Mouse (Mus musculus) cortical plate, adult 2 months (tissue): ENCODE measurements at regions not wholly inside any gene's neighbourhood (a gene's known extent, or its start where the extent isn't known, plus 50 kb on each side); places are given as distances from the start of the nearest gene placed in this dataset.

Experiments used
- H3K27ac ChIP-seq: fragments of 200-500 bp; 2 replicates; pipeline ENCODE4 v1.5.1; 2012; ENCODE audit warnings: low read length, control low read depth, inconsistent platforms; ENCODE audit not compliant: insufficient read depth
- H3K4me1 ChIP-seq: fragments of 200-500 bp; 2 replicates; pipeline ENCODE4 v1.6.1; 2011; ENCODE audit warnings: low read length; ENCODE audit not compliant: control insufficient read depth, insufficient read depth
- H3K4me3 ChIP-seq: fragments of 200-500 bp; 2 replicates; pipeline ENCODE4 v1.5.1; 2011; ENCODE audit warnings: mild to moderate bottlenecking, low read length, control low read depth; ENCODE audit not compliant: insufficient read depth
- CTCF ChIP-seq: fragments of 200-500 bp; IDR thresholded peaks from 2 replicates; pipeline ENCODE4 v1.5.1; 2011; ENCODE audit warnings: mild to moderate bottlenecking, control low read depth, low read length; ENCODE audit not compliant: insufficient read depth; ENCODE audit errors: extremely low read depth
- POLR2A ChIP-seq: fragments of 200-500 bp; IDR thresholded peaks from 2 replicates; pipeline ENCODE4 v1.6.1; 2011; ENCODE audit warnings: mild to moderate bottlenecking, low read length, control low read depth; ENCODE audit not compliant: insufficient read depth; ENCODE audit errors: extremely low read depth

DNA sequence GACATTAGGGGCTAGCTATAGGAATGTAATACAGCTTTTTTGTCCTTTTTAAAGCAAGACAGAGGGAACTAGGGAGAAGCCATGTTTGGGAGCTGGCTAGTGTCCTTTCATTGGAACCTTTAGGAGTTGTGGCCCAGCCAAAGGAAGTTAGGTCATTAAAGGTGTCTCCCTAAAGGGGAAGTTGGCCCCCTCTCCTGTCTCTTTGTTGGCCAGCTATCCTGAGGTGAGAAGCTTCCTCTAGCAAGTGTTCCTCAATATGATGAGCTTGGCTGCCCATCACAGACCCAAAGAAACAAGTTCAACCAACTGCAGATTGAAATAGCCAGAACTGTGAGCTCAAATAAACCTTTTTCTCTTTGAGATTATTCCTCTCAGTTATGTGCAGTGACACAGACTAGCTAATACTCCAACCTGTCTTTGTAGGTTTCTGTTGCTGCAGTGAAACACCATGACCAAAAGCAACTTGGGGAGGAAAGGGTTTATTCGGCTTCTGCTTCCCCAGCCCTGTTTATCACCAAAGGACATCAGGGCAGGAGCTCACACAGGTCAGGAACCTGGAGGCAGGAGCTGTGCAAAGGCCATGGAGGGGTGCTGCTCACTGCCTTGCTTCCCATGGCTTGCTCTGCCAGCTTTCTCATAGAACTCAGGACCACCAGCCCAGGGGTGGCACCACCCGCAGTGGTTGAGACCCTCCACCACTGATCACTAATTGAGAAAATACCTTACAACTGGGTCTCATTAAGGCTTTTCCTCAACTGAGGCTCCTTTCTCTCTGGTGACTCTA, 94.0 kb upstream of the Ccn6 start:
- no peak for TF ChIP-seq CTCF
- H3K4me1 ChIP-seq: no peaks in the 10 kb centered on the region; the same call in 1 of the 2 replicates
- H3K4me3 ChIP-seq: no peak overlapping the region
- H3K27ac ChIP-seq: no peak overlapping the region

DNA sequence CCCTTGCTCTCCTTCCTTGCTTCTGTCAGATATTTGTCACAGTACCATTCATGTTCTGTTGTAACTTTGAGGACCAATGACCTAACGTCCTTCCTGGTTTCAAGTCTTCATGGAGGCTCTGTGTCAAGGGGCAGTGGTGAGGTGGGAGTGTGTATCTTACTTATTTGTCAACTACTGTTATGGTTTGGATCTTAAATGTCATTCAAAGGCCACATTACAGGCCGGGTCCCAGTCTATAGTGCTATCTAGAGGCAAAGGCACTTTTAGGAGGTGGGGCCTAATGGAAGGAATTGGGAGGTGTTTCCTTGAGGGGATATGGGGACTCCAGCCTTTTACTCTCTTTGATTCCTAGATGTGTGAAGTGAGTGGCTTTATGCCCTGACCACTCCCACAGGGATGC, 91.0 kb upstream of the Ccn6 start:
- Histone ChIP-seq H3K4me3 (no peak overlapping the region), H3K4me1 (no peaks in the 10 kb centered on the region), H3K27ac (no peak overlapping the region)
- no peak for TF ChIP-seq CTCF
- no peak for TF ChIP-seq POLR2A

DNA sequence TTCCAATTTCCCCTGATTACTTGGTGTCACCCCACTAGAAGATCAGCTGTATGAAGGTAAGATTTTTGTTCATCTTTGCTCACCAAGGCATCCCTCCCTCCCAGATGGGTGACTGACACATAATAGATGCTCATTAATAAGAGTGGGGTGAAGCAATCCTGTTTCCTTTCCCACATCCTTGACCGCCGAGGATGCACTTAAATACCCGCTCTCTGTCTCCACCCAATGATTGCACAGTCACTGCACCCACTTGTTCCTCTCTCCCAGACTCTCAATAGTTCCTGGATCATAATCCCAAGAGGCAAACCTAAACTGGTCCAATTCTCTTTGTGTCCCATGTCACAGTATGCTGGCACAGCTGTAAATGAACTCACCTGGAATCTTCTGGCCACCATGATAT, 86.4 kb upstream of the Ccn6 start:
- Histone ChIP-seq H3K27ac (no peak overlapping the region), H3K4me3 (no peak overlapping the region), H3K4me1 (no peaks in the 10 kb centered on the region)
- TF ChIP-seq CTCF (no peak), POLR2A (no peak)

DNA sequence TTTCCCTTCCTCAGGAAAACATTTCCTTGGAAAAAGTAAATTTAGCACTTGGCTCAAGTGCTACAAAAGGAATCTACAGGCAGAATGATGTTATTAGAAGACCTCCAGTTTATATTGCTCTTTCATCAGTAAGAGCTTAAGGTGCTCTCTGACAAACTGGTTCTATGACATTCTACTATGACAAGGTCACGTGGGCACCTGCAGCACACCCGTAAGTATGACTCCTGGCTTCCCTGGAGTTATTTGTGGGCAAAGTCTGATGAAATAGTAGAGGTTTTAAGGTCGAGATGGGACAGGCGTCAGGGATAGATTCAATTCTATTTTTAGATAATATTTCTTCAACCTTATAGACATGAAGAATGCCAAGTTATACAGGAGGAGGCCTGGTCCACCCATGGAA, 84.9 kb upstream of the Ccn6 start:
- no peaks in the 10 kb centered on the region for H3K4me1 ChIP-seq
- TF ChIP-seq CTCF (no peak), POLR2A (no peak)

DNA sequence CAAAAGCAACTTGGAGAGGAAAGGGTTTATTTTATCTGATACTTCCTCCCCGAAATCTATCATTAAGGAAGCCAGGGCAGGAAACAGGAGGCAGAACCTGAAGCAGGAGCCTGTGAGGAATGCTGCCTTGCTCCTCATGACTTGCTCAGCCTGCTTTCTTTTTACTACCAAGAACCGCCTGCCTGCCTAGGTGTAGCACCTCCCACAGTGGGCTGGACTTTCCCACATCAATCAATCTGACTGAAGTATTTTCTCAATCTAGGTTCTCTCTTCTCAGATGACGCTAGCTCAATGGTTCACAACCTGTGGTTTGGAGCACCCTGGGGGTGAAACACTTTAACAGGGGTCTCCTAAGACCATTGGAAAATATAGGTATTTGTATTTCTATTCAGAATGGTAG, 83.4 kb upstream of the Ccn6 start:
- Histone ChIP-seq H3K4me3 (no peak overlapping the region), H3K4me1 (no peaks in the 10 kb centered on the region; the same call in 1 of the 2 replicates), H3K27ac (no peak overlapping the region)
- TF ChIP-seq POLR2A (no peak), CTCF (no peak)

More for the DNA sequence above, 84.9 kb upstream of the Ccn6 start:
- Histone ChIP-seq H3K4me3 (no peak overlapping the region), H3K27ac (no peak overlapping the region)

DNA sequence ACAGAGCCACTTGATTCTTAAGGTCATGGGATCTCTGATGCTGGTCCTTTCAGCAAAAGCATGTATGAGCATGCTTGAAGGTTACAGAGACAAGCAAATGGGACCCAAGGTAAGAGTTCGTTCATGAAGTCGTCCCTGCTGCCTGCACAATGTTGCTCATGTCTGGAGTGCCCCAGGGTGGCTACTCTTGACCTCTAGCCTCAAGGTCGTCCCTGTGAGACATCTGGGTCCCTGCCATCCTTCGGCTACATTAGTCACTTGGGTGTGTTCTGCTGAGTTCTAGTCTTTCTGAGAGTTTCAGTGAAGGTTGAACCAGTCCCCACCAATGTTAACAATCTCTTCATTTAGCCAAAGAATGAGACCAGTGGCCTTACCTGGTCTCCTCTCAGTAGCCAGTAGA, 81.5 kb upstream of the Ccn6 start:
- no peak for TF ChIP-seq POLR2A
- no peak for TF ChIP-seq CTCF
- no peaks in the 10 kb centered on the region; the same call in 1 of the 2 replicates for H3K4me1 ChIP-seq

DNA sequence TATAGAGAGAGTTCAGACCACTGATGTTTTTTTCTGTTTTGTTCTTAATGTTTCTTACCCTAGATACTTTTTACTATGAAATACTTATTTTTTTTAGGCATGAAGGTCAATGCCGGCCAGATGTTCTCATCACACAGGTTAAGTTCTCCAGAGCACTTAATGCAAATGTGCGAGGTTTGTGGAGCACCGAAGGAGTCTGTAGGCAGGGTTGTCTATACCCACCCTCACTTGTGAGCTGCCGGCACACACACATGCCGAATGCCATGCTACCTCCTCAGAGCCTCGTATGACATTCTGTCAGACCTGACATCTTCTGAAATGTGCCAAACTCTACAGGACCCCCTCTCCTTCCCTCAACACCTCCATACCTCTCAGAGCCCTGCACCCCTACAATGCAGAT, 80.5 kb upstream of the Ccn6 start:
- Histone ChIP-seq H3K4me3 (no peak overlapping the region), H3K4me1 (peaks cover 3% of the 10 kb centered on the region), H3K27ac (no peak overlapping the region)
- TF ChIP-seq CTCF (no peak), POLR2A (no peak)

More for the DNA sequence above, 81.5 kb upstream of the Ccn6 start:
- Histone ChIP-seq H3K27ac (no peak overlapping the region), H3K4me3 (no peak overlapping the region)

DNA sequence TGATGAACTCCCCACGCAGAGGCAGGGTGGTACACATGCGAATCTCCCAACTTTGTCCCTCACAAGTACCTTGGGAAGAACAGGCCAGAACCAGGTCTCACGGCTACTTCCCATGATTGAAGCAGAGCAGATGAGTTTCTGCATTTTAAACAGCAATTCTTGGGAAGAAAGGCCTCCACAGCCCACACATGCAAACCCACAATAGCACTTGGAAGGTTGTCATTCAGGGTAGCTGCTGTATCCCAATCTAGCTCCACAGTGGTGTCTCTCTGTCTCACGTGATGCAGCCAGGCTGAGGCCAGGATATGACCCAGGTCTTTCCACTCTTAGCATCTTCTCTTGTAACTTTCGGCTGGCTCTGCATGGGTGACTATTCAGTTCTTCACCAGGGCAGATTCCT, 78.8 kb upstream of the Ccn6 start:
- Histone ChIP-seq H3K4me3 (no peak overlapping the region), H3K27ac (no peak overlapping the region), H3K4me1 (peaks cover 3% of the 10 kb centered on the region)
- TF ChIP-seq POLR2A: no peak
- TF ChIP-seq CTCF: no peak

DNA sequence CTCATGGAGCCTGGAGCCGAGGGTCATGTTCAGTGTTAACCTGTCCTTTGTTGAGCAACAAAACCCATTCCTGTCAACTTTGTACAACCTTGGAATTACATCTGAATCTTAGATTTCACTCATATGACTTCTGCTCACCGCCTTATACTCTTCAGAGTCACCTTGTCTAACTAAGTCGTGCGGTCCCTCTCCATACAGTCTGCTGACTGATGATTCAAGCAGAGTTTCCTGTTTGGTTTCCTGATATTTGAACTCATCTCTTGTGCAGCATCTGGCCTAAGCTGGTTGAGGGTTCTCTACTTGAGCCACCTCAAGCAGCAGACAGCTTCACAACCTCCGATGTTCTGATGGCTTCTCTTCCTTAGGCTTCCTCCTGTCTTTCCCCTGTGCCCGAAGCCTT, 78.3 kb upstream of the Ccn6 start:
- no peak for TF ChIP-seq CTCF
- TF ChIP-seq POLR2A: no peak
- H3K27ac ChIP-seq: no peak overlapping the region
- H3K4me3 ChIP-seq: no peak overlapping the region
- H3K4me1 ChIP-seq: peaks cover 3% of the 10 kb centered on the region

DNA sequence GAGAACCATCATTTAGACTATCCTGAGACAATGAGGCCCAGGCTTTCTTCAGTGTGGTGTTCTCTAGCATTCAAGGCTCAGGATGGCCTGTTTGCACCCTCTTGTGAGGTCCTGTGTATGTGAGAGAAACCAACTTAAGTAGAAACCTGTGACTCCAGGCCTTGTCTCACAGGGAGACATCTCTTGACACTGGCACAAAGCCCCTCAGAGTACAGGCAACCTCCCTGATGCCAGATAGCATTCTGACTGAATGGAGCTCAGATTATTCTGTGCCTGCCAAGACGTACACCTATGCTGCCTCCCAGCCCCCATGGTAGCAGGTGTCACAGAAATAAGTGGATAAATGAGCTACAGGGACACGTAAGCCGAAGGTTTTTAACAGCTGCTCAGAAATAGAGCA, 77.9 kb upstream of the Ccn6 start:
- Histone ChIP-seq H3K4me1 (peaks cover 3% of the 10 kb centered on the region), H3K4me3 (no peak overlapping the region), H3K27ac (no peak overlapping the region)
- TF ChIP-seq POLR2A: no peak
- no peak for TF ChIP-seq CTCF
